Mouse (Mus musculus) megakaryocyte, embryonic 14.5 days (primary cell): ENCODE measurements at regions not wholly inside any gene's neighbourhood (a gene's known extent, or its start where the extent isn't known, plus 50 kb on each side); places are given as distances from the start of the nearest gene placed in this dataset.

Source experiments
- H3K27me3 ChIP-seq: replicated peaks from 2 replicates; pipeline ENCODE3; 2012; ENCODE audit warnings: inconsistent platforms
- H3K36me3 ChIP-seq: replicated peaks from 2 replicates; pipeline ENCODE3; 2012; ENCODE audit warnings: low read length, inconsistent platforms, mixed read lengths
- H3K4me1 ChIP-seq: 2 replicates; pipeline ENCODE4 v1.6.1; 2012; ENCODE audit warnings: inconsistent platforms
- H3K4me3 ChIP-seq: replicated peaks from 2 replicates; pipeline ENCODE3; 2012; ENCODE audit warnings: moderate library complexity, mild to moderate bottlenecking, inconsistent platforms
- H3K9me3 ChIP-seq: 2 replicates; pipeline ENCODE4 v1.6.1; 2012; ENCODE audit warnings: inconsistent platforms
- FLI1 ChIP-seq: IDR thresholded peaks from 2 replicates; pipeline ENCODE4 v1.6.1; 2012; ENCODE audit warnings: low read length, inconsistent platforms, mixed read lengths
- GATA1 ChIP-seq: IDR thresholded peaks from 3 replicates; pipeline ENCODE4 v1.6.1; 2012; ENCODE audit warnings: mixed read lengths, low read length, inconsistent platforms, borderline replicate concordance

- peaks cover 20% of the 10 kb centered on the region for H3K4me1 ChIP-seq
- no peak for TF ChIP-seq FLI1
- TF ChIP-seq GATA1: no peak
- H3K9me3 ChIP-seq: no peaks in the 10 kb centered on the region
- H3K4me3 ChIP-seq: no peak overlapping the region
- H3K27me3 ChIP-seq: peaks cover 37% of the 10 kb centered on the region
- H3K36me3 ChIP-seq: no peaks in the 10 kb centered on the region
Observed at GRCm38 (mm10) chr16:95929700-95930435, 60.9 kb downstream of the Psmg1 start.

- Histone ChIP-seq H3K4me3 (no peak overlapping the region), H3K9me3 (no peaks in the 10 kb centered on the region), H3K27me3 (peaks cover 44% of the 10 kb centered on the region), H3K4me1 (peaks cover 20% of the 10 kb centered on the region), H3K36me3 (no peaks in the 10 kb centered on the region)
- TF ChIP-seq GATA1 (no peak), FLI1 (no peak)
Observed at GRCm38 (mm10) chr16:95928290-95929260, 62.2 kb downstream of the Psmg1 start.

GRCm38 (mm10) chr16:95926558-95926957 lies 64.2 kb downstream of the Psmg1 start:
- Histone ChIP-seq H3K4me3 (no peak overlapping the region), H3K4me1 (peaks cover 16% of the 10 kb centered on the region)
- TF ChIP-seq GATA1: no peak
- TF ChIP-seq FLI1: no peak

GRCm38 (mm10) chr16:95924716-95925115 lies 66.0 kb downstream of the Psmg1 start:
- TF ChIP-seq FLI1 (no peak), GATA1 (no peak)
- Histone ChIP-seq H3K4me1 (peaks cover 11% of the 10 kb centered on the region), H3K27me3 (peaks cover 60% of the 10 kb centered on the region), H3K9me3 (0 out of 2 replicates have a peak, but pooled peaks cover 3% of the 10 kb centered on the region), H3K4me3 (no peak overlapping the region), H3K36me3 (no peaks in the 10 kb centered on the region)

More at GRCm38 (mm10) chr16:95926558-95926957, 64.2 kb downstream of the Psmg1 start:
- H3K9me3 ChIP-seq: no peaks in the 10 kb centered on the region
- peaks cover 52% of the 10 kb centered on the region for H3K27me3 ChIP-seq
- H3K36me3 ChIP-seq: no peaks in the 10 kb centered on the region

- Histone ChIP-seq H3K27me3 (peaks cover 64% of the 10 kb centered on the region), H3K9me3 (peaks cover 8% of the 10 kb centered on the region), H3K4me3 (no peak overlapping the region), H3K36me3 (no peaks in the 10 kb centered on the region), H3K4me1 (peaks cover 4% of the 10 kb centered on the region)
- TF ChIP-seq FLI1: no peak
- TF ChIP-seq GATA1: no peak
Observed at GRCm38 (mm10) chr16:95923991-95924390, 66.8 kb downstream of the Psmg1 start.

GRCm38 (mm10) chr16:95922369-95922934 lies 68.3 kb downstream of the Psmg1 start:
- Histone ChIP-seq H3K36me3 (no peaks in the 10 kb centered on the region), H3K9me3 (peaks cover 14% of the 10 kb centered on the region), H3K4me1 (no peaks in the 10 kb centered on the region; the same call in 1 of the 2 replicates), H3K4me3 (no peak overlapping the region), H3K27me3 (peaks cover 78% of the 10 kb centered on the region)
- TF ChIP-seq FLI1: no peak
- TF ChIP-seq GATA1: no peak

- H3K27me3 ChIP-seq: peaks cover 78% of the 10 kb centered on the region
- H3K4me1 ChIP-seq: no peaks in the 10 kb centered on the region; the same call in 1 of the 2 replicates
- H3K4me3 ChIP-seq: peak overlapping the region; percentile 67
- H3K9me3 ChIP-seq: peaks cover 14% of the 10 kb centered on the region
- TF ChIP-seq GATA1: no peak
- no peak for TF ChIP-seq FLI1
- H3K36me3 ChIP-seq: no peaks in the 10 kb centered on the region
Observed at GRCm38 (mm10) chr16:95921169-95921568, 69.6 kb downstream of the Psmg1 start.

GRCm38 (mm10) chr16:95918651-95919425 lies 71.9 kb downstream of the Psmg1 start:
- Histone ChIP-seq H3K36me3 (no peaks in the 10 kb centered on the region), H3K27me3 (peaks cover 77% of the 10 kb centered on the region), H3K4me3 (no peak overlapping the region), H3K9me3 (peaks cover 14% of the 10 kb centered on the region), H3K4me1 (no peaks in the 10 kb centered on the region; the same call in 1 of the 2 replicates)
- TF ChIP-seq GATA1 (no peak), FLI1 (no peak)

GRCm38 (mm10) chr16:95917635-95918407 lies 72.9 kb downstream of the Psmg1 start:
- H3K27me3 ChIP-seq: peaks cover 77% of the 10 kb centered on the region
- no peaks in the 10 kb centered on the region; the same call in 1 of the 2 replicates for H3K4me1 ChIP-seq
- H3K9me3 ChIP-seq: peaks cover 14% of the 10 kb centered on the region
- H3K36me3 ChIP-seq: no peaks in the 10 kb centered on the region
- no peak overlapping the region for H3K4me3 ChIP-seq
- TF ChIP-seq GATA1: no peak
- TF ChIP-seq FLI1: no peak
